Mouse (Mus musculus): ENCODE results near the gene Slc25a12.
"Not testable (repeated sequence)": the region's sequence is repeated elsewhere in the genome, so short reads cannot be mapped to it uniquely, and the experiment has no call there.

Gene Slc25a12

GRCm38 (mm10) chr2:71367125-71367880 is at the start of gene Slc25a12:
Slc25a12 (minus strand) TSS chr2:71367749.
- peak; percentile 83 for DNase-seq

DNA sequence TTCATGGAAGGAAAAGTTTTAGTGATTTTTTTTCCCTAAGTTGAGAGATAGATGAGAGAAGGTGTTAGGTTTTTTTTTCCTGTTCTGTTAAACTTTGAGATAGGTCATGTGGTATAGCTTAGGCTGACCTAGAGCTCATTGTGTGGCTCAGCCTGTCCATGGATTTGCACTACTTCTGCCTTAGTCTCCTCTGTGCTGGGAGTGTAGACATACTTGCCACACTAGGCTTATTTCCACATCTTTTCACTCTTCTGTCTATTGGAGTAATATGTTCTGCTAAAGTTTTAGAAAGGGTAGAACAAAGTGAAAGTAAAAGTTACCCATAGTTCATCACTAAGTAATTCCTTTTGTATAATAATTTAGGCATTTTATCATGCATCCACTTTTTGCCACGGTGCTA is 38.1 kb upstream of the Slc25a12 start:
- DNase-seq, result no peak

GRCm38 (mm10) chr2:71389864-71390263 is 22.3 kb upstream of the Slc25a12 start:
- no peak for DNase-seq

- DNase-seq, result peak; percentile 97
Observed at GRCm38 (mm10) chr2:71388951-71389763, 21.6 kb upstream of the Slc25a12 start, which contains the start of gene Hat1. Hat1 (plus strand) TSS chr2:71388958.

DNA sequence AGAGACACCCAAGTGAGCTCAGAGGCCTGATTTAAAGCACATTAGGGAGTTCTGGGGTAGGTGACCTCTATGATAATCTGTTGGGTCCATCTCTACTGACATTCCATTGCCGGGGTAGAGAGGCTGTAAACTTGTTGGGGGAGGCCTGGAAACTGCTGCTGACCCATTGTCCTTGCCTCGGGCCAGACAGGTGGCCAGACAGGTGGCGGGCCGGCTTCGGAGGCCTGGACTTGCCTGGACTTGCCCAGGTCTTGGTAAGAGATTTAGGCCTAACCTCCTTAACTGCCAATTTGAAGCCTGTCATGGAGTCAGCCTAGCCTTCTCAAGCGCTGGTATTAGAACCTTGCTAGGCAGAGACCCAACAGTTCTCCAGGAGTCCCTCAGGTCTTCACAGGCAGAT is 20.2 kb upstream of the Slc25a12 start:
- DNase-seq, result no peak

- DNase-seq, result no peak
Observed at GRCm38 (mm10) chr2:71383890-71384289, 16.3 kb upstream of the Slc25a12 start.

DNA sequence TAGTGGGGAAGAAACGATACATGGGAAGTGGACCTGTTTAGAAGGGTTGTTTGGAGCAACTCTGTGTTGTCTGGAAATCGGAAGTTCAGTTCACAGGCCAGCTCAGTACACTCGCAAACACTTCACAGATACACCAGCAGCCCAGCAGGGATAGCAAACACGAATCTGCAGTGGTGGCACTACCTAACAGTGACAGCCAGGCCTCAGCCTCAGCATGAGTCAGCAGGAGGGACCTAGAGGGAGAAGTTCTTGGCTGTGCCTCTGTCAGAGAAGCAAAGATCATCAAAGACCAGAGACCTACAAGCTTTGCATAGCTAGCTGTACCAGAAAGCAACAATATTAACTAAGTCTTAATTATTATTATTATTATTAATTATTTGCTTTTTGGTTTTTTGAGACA is 14.4 kb upstream of the Slc25a12 start:
- no peak for DNase-seq

DNA sequence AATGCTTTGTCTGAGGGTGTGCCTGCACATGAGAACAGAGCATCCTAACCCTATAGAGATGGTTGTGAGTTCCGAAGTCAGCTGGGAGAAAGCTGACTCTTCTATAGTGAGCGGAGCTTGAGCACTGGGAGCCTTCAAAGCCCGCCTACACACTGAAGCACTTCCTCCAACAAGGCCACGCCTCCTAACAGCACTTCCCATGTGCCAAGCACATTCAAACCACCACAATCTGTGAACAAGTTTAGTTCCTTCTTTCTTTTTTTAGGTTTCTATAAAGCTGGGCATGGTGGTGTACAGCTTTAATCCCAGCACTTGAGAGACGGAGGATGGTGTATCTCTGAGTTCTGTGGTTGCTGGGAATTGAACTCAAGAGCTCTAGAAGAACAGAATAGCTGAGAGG is 9.9 kb upstream of the Slc25a12 start:
- no peak for DNase-seq

GRCm38 (mm10) chr2:71376433-71376906 is 8.9 kb upstream of the Slc25a12 start:
- no peak for DNase-seq

GRCm38 (mm10) chr2:71374275-71375155 is 7.0 kb upstream of the Slc25a12 start:
- no peak for DNase-seq

DNA sequence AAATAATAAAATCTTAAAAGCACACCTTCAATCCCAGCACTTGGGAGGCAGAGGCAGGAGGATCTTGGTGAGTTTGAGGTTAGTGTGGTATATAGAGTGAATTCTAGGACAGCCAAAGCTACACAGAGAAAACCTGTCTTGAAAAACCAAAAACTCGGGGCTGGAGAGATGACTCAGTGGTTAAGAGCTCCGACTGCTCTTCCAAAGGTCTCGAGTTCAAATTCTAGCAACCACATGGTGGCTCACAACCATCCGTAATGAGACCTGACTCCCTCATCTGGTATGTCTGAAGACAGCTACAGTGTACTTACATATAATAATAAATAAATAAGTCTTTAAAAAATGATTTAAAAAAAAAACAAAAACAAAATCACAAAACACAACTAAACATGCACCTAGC is 4.7 kb upstream of the Slc25a12 start:
- DNase-seq, result not testable (repeated sequence)

DNA sequence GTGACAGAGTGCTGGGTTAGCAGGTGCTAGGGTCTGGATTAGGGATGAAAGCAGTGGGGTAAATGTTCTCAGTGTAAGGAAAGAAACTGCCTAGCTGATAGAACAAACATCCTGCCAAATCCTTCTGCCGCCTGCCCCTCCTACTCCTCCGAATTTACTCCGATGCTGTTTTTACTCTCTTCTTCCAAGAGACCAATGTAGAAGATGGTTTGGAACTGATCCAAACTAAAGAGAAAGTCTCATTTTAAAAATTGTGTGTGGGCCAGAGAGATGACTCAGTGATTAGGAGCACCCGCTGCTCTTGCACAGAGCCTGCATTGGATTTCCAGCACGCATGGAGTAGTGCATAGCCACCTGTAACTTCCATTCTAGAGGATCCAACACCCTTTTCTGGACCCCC is 4.2 kb upstream of the Slc25a12 start:
- DNase-seq, result no peak

- no peak for DNase-seq
Observed at GRCm38 (mm10) chr2:71368086-71368485, 537 bp upstream of the Slc25a12 start.

DNA sequence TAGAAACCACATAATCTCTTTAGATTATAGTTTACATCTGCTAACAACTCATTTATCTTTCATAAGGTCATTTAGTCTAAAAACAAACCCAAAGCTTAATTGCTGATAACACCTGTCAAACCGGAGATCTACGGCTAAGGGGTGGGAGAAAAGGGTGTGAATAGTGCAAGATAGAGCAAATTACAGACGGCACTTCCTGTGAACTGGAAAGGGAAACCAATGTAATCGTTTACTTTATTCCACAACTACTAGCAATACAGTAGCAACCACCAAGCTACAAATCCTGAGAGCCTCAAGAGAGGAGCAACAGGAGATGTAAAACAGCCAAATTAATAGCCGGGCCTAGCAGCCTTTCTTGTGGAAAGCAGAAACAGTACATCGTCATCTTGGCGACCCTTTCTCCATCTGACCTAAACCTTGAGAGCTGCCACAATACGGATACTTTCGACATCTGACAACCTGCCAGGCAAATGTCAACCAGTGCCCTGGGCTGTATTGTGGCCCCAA is 878 bp downstream of the Slc25a12 start:
- DNase-seq, result peak; percentile 33

DNA sequence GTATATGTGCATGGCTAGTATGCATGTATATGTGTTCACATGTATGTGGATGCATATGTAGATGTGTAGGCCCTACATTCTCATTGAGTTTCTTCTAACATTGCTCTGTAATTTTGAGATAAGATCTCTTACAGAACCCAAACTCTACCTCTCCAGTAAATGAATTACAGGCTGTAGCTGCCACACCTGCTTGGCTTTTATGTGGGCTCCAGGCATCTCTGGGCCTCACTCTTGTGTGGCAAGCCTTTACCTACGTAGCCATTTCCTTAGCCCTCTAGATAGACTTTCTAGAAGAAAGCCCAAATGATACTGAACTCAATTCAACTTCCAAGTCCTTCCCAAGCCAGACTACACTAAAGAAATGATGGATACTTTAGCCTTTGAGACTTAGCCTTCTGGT is 7.4 kb downstream of the Slc25a12 start:
- DNase-seq, result no peak

- no peak for DNase-seq
Observed at GRCm38 (mm10) chr2:71358347-71358746, 9.2 kb downstream of the Slc25a12 start.

DNA sequence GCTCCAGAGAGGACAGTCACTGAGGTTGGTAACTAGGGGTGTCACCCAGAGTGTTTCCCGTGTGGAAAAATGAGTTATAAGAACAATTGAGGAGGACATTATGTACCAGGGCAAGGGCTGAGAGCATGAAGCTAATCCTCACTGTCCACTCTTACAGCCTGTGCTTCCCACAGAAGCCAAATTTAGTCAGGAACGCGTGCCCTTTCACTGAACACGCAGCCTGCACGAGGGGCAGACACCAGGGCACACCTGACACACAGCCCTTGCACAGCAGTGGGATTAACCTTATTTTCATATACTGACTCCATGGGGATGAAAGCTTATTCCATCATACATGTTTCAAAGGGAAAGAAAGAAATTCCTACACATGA is 13.5 kb downstream of the Slc25a12 start:
- no peak for DNase-seq

DNA sequence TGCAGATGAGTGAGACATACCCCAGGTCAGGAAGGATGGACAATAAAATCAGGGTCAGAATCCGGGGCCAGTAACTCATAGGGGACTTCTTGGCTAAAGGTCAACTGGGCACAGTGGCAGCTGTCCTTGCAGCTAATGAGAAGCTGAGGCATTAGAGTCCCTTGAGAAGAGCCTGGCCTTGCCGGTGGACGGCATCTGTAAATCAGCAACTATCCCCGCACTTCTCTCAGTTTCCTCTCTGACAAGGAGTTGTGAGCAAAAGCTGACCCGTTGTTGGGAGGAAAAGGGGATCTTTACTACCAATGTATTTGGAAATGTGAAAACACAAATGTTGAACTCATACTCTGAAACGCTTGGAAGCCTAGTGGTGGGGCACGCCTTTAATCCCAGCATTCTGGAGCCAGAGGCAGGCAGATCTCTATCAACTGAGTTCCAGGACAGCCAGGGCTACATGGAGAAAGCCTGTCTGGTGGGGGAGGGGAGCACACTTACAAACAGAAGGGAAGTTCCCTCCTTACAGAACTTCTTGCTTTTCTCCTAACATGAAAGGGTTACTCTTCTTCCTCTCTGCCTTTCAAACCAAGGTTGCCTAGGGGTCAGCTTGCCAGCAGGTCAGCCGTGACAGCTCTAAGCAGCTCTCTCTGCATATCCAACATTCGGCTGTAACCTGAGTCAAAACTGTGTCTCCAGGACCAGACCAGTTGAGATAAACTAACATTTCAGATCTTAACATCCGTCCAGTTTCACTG is 14.1 kb downstream of the Slc25a12 start:
- DNase-seq, result peak; percentile 49

- DNase-seq, result no peak
Observed at GRCm38 (mm10) chr2:71351727-71351987, 15.9 kb downstream of the Slc25a12 start.

DNA sequence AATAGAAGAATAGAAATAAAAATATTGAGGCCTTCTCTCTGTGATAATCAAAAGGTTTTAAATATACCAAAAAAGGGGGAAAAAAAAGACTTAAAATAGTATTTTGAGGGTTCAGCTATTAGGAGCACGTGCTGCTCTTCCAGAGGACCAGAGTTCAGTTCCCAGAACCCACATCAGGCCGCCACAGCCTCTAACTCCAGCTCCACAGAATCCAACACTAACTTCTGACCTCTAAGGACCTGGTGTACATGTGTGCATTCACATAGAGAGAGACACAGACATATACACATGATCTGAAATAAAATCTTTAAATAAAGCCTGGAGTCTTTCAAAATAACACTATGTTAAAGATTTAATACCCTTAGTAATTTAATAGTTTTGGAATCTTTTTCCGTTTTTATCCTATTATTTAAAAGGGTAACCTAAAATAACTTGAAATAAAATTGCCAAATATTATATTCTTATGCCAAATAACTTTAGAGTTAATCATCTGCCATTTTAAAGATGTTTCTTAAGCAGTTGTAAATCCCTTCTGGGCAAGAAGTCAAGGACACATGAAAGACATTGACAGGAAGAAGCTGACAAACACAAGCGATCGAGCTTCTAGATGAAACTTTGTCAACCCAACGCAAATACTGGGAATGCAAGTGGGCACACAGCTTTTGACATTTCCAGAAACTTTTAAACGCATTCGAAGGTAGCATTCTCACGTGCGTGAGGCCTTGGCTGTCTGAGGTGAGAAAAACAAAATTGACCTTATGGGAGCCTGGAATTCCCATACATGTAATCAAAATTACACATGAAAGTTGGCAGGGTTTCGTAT is 16.4 kb downstream of the Slc25a12 start:
- no peak for DNase-seq

- no peak for DNase-seq
Observed at GRCm38 (mm10) chr2:71350181-71350580, 17.4 kb downstream of the Slc25a12 start.
